Mouse (Mus musculus) forebrain, embryonic 15.5 days (tissue): ENCODE measurements around the gene Olfr1126. TPM values are rescaled to one million over a fixed set of nuclear protein-coding genes. Genes with fewer than 3 reads are reported as not detected.
"Not testable (repeated sequence)": the region's sequence is repeated elsewhere in the genome, so short reads cannot be mapped to it uniquely, and the experiment has no call there.

ENCODE experiments used
- ATAC-seq: fragments of 200-750 bp; cut with Nextera tagmentation; replicated peaks from 2 replicates; pipeline ENCODE4 v1.8.0; 2017; ENCODE audit warnings: mild to moderate bottlenecking, moderate TSS enrichment, moderate library complexity
- H3K27ac ChIP-seq: fragments of 300-500 bp; sonication (generic); replicated peaks from 2 replicates; pipeline ENCODE4 v1.5.1; 2015; ENCODE audit warnings: mild to moderate bottlenecking, inconsistent platforms
- H3K27me3 ChIP-seq: fragments of 300-500 bp; sonication (generic); 2 replicates; pipeline ENCODE4 v1.6.1; 2015; ENCODE audit warnings: inconsistent platforms
- H3K36me3 ChIP-seq: fragments of 300-500 bp; sonication (generic); 2 replicates; pipeline ENCODE4 v1.6.1; 2015; ENCODE audit warnings: mild to moderate bottlenecking, inconsistent platforms
- H3K4me1 ChIP-seq: fragments of 300-500 bp; sonication (generic); 2 replicates; pipeline ENCODE4 v1.6.1; 2015; ENCODE audit warnings: inconsistent platforms
- H3K4me2 ChIP-seq: fragments of 300-500 bp; sonication (generic); replicated peaks from 2 replicates; pipeline ENCODE4 v1.6.1; 2015; ENCODE audit warnings: mild to moderate bottlenecking, inconsistent platforms
- H3K4me3 ChIP-seq: fragments of 300-500 bp; sonication (generic); 2 replicates; pipeline ENCODE4 v1.5.1; 2015; ENCODE audit warnings: mild to moderate bottlenecking, inconsistent platforms
- H3K9ac ChIP-seq: fragments of 300-500 bp; sonication (generic); replicated peaks from 2 replicates; pipeline ENCODE4 v1.6.1; 2015; ENCODE audit warnings: mild to moderate bottlenecking, inconsistent platforms
- H3K9me3 ChIP-seq: fragments of 300-500 bp; sonication (generic); 2 replicates; pipeline ENCODE4 v1.6.1; 2016; ENCODE audit warnings: inconsistent platforms
- WGBS: fragments of 180-500 bp; shearing (Covaris S2); methylation state at CpG from one replicate; pipeline ENCODE4 v1.1.7; 2015; ENCODE audit warnings: mixed read lengths; 5-methylcytosine and 5-hydroxymethylcytosine counted together
- polyA plus RNA-seq: library from polyadenylated mRNA; unstranded; fragments of >200 nt; fragmentation: Nextera tagmentation; extraction: Ambion mirVana; gene quantifications from 2 replicates; pipeline ENCODE4 v1.2.1, GENCODE M21; 2015

Gene Olfr1126
- polyA plus RNA-seq: not detected in 2 replicates

DNA sequence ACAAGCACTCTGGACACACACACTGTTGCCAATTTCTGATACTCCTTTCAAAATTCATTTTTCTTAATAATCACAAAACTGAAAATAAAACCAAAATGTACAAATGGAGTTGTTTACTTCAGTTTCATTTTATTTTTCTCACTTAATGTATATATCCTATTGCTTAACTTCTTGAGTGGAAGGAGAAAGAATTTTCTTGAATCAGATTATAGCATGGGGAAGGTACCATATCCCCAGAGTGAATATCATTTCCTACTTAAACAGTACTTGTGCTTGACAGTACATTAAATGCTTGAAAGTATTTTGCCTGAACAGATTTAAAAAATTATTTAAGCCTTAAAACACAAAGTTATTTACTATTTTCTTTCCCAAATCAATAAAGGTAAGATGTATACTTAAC is at the start of gene Olfr1126:
Gene Olfr1126, plus strand, starts transcription at position 301 of the 400 bp plus-strand sequence.
- H3K27ac ChIP-seq: no peak within 1 kb of the TSS
- no peaks in the 10 kb centered on the region for H3K36me3 ChIP-seq
- no peak within 1 kb of the TSS for H3K9ac ChIP-seq
- H3K27me3 ChIP-seq: no peaks in the 10 kb centered on the region
- no peaks in the 10 kb centered on the region for H3K4me1 ChIP-seq
- no peak within 1 kb of the TSS for H3K4me3 ChIP-seq
- ATAC-seq: no peak
- no peak within 1 kb of the TSS for H3K4me2 ChIP-seq
- H3K9me3 ChIP-seq: no peaks in the 10 kb centered on the region

DNA sequence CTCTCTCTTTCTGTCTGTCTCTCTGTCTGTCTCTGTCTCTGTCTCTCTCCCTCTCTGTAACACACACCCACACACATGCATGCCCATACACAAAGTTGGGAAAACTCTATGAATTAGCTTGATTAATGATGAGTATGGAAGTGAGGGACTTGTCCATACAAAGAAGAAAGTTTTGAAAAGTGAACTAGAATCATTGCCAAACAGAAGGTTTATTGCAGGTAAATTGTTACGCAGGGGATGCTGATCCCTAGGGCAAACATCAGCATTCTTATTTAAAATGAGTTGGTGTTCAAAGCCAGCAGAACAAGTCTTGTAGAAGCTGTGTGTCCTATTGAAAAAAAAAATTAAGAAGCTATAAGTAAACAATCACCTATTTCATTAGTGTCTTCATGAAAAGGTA is 37.4 kb upstream of the Olfr1126 start, which contains the start of gene Olfr1123:
Gene Olfr1123, plus strand, starts transcription at position 301 of the 400 bp plus-strand sequence.
- Histone ChIP-seq H3K4me1 (no peaks in the 10 kb centered on the region), H3K36me3 (no peaks in the 10 kb centered on the region), H3K4me2 (no peak within 1 kb of the TSS), H3K9ac (no peak within 1 kb of the TSS), H3K27ac (no peak within 1 kb of the TSS), H3K4me3 (no peak within 1 kb of the TSS), H3K9me3 (no peaks in the 10 kb centered on the region), H3K27me3 (no peaks in the 10 kb centered on the region)
- ATAC-seq: no peak
- WGBS: 85% methylated on average over 1 of the region's 1 CpGs

DNA sequence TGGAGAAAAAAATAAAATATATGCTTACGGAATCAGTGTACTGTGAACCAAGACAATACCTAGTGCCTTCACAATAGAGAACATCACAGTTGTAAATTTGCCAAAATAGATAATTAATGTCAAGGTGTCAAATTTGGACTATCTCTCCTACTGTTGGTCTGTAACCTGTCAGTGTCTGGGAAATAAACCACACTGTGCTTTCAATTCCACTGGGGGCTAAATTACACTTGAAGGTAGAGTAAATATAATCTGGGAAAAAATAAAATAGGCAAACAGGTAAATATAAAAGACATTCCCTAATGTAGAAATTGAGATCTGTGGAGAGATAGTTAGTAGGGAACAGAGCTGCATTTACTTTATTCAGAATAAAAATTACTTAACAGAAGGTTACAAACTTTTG is 23.8 kb upstream of the Olfr1126 start, which contains the start of gene Olfr1124:
Gene Olfr1124, plus strand, starts transcription at position 301 of the 400 bp plus-strand sequence.
- Histone ChIP-seq H3K9me3 (no peaks in the 10 kb centered on the region), H3K36me3 (no peaks in the 10 kb centered on the region), H3K27me3 (no peaks in the 10 kb centered on the region), H3K4me3 (no peak within 1 kb of the TSS), H3K4me1 (no peaks in the 10 kb centered on the region), H3K27ac (no peak within 1 kb of the TSS), H3K9ac (no peak within 1 kb of the TSS), H3K4me2 (no peak within 1 kb of the TSS)
- 93% methylated on average over 1 of the region's 1 CpGs for WGBS
- no peak for ATAC-seq

DNA sequence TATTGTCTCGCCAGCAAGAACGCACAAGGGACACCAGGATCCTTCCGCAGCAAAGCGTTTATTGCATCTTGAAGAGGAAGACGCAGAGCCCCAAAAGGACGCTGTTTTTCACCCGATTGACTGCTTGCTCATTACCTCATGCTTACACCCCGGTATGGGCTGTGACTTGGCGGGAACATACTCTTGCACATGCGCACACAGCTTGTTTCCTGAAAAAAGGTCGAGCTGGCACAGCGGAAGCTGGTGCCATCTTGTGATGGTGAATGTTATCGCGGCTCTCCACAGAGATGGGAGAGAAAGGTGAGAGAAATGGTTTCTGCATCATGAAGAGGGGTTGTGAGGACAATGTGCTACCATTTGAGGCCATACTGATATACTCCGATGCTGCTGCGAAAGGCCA is 16.0 kb upstream of the Olfr1126 start:
- Histone ChIP-seq H3K4me1 (no peaks in the 10 kb centered on the region), H3K9ac (no peak overlapping the region)
- ATAC-seq: no peak

DNA sequence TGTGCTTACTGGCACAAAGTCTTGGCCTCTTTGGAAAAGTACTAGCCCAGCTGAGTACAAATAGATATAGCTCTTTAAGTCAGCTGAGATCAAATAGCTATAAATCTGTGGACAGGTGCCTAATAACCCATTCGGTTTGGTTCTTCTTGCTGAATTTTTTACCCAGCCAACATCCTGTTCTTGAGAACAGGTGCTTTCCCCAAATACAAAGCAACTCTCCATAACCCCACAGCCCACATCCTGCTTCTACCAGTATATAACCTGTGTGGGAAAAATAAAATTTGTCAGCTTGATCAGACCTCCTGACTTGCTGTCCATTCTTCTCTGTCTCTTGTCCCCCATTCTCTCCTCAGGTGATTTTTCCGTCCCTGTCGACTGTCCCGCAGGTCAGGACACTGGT is 8.0 kb downstream of the Olfr1126 start:
- H3K27me3 ChIP-seq: no peaks in the 10 kb centered on the region
- H3K27ac ChIP-seq: no peak overlapping the region
- no peak overlapping the region for H3K9ac ChIP-seq
- no peaks in the 10 kb centered on the region for H3K36me3 ChIP-seq
- H3K9me3 ChIP-seq: no peaks in the 10 kb centered on the region
- no peak overlapping the region for H3K4me2 ChIP-seq
- no peak overlapping the region for H3K4me3 ChIP-seq
- no peaks in the 10 kb centered on the region for H3K4me1 ChIP-seq
- 92% methylated on average over 4 of the region's 4 CpGs for WGBS
- no peak for ATAC-seq

More for the DNA sequence above, 16.0 kb upstream of the Olfr1126 start:
- WGBS: 92% methylated on average over 16 of the region's 16 CpGs
- Histone ChIP-seq H3K27me3 (no peaks in the 10 kb centered on the region), H3K4me2 (no peak overlapping the region), H3K27ac (no peak overlapping the region), H3K9me3 (no peaks in the 10 kb centered on the region), H3K4me3 (no peak overlapping the region), H3K36me3 (no peaks in the 10 kb centered on the region)

DNA sequence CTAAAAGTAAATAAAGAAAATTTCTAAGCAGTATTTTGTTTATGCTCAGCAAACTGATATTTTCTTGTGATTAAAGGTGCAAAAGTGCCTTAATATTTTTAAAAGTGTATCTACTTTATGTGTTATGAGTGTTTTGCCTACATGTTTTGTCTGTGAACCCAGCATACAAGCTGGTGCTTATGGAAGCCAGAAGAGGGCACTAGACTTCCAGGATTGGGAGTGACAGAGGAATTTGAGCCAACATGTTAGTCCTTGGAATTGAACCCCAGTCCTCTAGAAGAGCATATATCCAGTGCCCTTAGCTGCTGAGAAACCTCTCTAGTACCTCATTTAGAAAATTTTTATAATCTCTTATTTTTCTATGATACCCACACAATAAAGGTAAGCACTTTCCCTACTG is 26.4 kb downstream of the Olfr1126 start:
- H3K27ac ChIP-seq: no peak overlapping the region
- no peak overlapping the region for H3K9ac ChIP-seq
- no peaks in the 10 kb centered on the region for H3K4me1 ChIP-seq
- no peaks in the 10 kb centered on the region for H3K9me3 ChIP-seq
- no peak overlapping the region for H3K4me2 ChIP-seq
- H3K27me3 ChIP-seq: no peaks in the 10 kb centered on the region
- H3K4me3 ChIP-seq: no peak overlapping the region
- no peaks in the 10 kb centered on the region for H3K36me3 ChIP-seq
- no peak for ATAC-seq

DNA sequence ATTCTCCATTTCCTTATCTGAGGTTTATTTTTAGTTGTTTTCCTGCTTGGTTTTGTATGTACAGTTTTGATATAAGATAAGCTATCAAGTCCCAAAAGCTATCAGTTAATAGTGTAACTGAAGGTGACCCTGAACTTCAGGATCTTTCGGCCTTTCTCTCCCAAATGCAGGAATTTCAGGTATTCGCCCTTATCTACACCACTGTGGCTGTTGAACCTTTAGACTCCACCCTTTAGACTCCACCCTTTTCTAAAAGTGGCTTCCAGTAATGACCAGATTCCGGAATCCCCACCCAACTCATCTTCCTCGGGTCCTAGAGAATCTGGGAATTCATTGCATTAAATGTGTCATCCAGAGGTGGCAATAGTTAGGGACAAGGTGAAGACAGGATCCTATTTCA is 27.4 kb downstream of the Olfr1126 start:
- Histone ChIP-seq H3K4me1 (no peaks in the 10 kb centered on the region), H3K9ac (no peak overlapping the region), H3K36me3 (no peaks in the 10 kb centered on the region), H3K4me2 (no peak overlapping the region), H3K4me3 (no peak overlapping the region), H3K27ac (no peak overlapping the region), H3K9me3 (no peaks in the 10 kb centered on the region), H3K27me3 (no peaks in the 10 kb centered on the region)
- no peak for ATAC-seq
- 90% methylated on average over 4 of the region's 4 CpGs for WGBS

DNA sequence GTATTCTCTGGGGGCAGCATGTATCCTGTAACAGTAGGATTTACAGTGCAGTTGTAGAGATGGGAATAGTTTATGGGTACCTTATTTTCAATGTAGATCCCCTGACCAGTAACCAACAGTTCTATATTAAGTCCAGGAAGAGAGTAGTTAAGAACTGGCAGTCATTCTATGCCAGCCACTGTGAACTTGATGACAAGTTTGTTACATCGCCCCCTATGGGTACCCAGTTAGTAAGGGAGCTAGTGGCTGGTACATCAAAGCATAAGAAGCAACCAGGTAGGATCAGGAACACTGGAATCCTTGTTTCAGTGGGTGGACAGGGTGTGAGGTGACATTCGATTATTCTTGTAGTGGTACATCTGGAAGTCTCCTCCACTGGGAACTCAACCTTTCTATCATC is 28.5 kb downstream of the Olfr1126 start:
- ATAC-seq: no peak
- no peaks in the 10 kb centered on the region for H3K27me3 ChIP-seq
- no peak overlapping the region for H3K4me3 ChIP-seq
- H3K4me1 ChIP-seq: no peaks in the 10 kb centered on the region
- no peak overlapping the region for H3K4me2 ChIP-seq
- WGBS: 61% methylated on average over 2 of the region's 2 CpGs
- no peak overlapping the region for H3K9ac ChIP-seq
- H3K27ac ChIP-seq: no peak overlapping the region
- no peaks in the 10 kb centered on the region for H3K36me3 ChIP-seq
- H3K9me3 ChIP-seq: no peaks in the 10 kb centered on the region

DNA sequence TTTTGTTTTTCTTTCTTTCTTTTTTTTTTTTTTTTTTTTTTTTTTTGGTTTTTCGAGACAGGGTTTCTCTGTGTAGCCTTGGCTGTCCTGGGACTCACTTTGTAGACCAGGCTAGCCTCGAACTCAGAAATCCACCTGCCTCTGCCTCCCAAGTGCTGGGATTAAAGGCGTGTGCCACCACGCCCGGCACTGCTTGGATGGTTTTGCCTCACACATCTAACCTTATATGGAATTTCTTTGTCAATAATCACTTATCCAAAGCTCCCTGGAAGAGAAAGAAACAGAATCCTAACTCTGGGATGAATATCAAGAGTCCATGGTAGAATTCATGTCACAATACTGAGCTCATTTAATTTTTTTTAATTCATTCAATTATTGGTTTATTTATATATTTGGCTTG is 43.2 kb downstream of the Olfr1126 start, which contains the start of gene Pramel7:
Gene Pramel7, minus strand, starts transcription at position 101 of the 400 bp plus-strand sequence.
- not testable (repeated sequence) for H3K27ac ChIP-seq, H3K4me1 ChIP-seq, H3K9me3 ChIP-seq, H3K4me2 ChIP-seq, H3K36me3 ChIP-seq, H3K4me3 ChIP-seq, H3K27me3 ChIP-seq, H3K9ac ChIP-seq, ATAC-seq
- WGBS: 84% methylated on average over 4 of the region's 5 CpGs

DNA sequence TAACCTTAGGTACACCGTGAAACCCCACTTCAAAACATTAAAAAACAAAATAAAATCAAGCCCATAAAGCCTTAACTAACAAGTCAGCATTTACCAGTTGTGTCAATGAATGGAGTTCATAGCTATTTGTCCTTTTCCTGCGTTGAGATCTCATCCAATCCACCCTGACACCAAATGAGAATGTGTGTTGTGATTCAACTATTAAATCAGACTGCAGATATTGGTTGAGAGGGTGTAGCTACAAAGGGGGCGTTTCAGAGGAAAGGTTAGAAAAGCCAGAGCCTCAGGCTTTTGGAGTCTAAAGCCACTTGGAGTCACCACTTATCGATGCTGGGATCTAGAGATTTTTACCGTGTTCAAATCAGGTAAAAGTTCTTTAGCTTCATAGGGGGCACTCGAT is 52.5 kb downstream of the Olfr1126 start, which contains the start of gene Pramel6:
Gene Pramel6, plus strand, starts transcription at position 301 of the 400 bp plus-strand sequence.
- Histone ChIP-seq H3K27me3 (no peaks in the 10 kb centered on the region), H3K4me2 (no peak within 1 kb of the TSS), H3K4me3 (no peak within 1 kb of the TSS), H3K27ac (no peak within 1 kb of the TSS), H3K9ac (no peak within 1 kb of the TSS), H3K9me3 (no peaks in the 10 kb centered on the region), H3K4me1 (no peaks in the 10 kb centered on the region), H3K36me3 (no peaks in the 10 kb centered on the region)
- no peak for ATAC-seq
- WGBS: 86% methylated on average over 6 of the region's 6 CpGs

Other genes with a start within 250 kb of the Olfr1126 start
- gene Olfr1113, start 245.0 kb upstream of the Olfr1126 start, polyA plus RNA-seq: not detected in 2 replicates
- not detected in 2 replicates for gene Olfr1115, start 205.9 kb upstream of the Olfr1126 start, polyA plus RNA-seq
- not detected in 2 replicates for gene Olfr1116, start 186.4 kb upstream of the Olfr1126 start, polyA plus RNA-seq
- not detected in 2 replicates for gene Olfr1118, start 146.4 kb upstream of the Olfr1126 start, polyA plus RNA-seq
- gene Olfr1120, start 99.1 kb upstream of the Olfr1126 start, polyA plus RNA-seq: not detected in 2 replicates
- gene Olfr1121, start 84.1 kb upstream of the Olfr1126 start, polyA plus RNA-seq: not detected in 2 replicates
- not detected in 2 replicates for gene Olfr1122, start 68.1 kb upstream of the Olfr1126 start, polyA plus RNA-seq
- gene Olfr1123, start 37.3 kb upstream of the Olfr1126 start, polyA plus RNA-seq: not detected in 2 replicates
- gene Olfr1124, start 23.7 kb upstream of the Olfr1126 start, polyA plus RNA-seq: 0.08 TPM in 1 of 2 replicates, not detected in the other
- gene Pramel7, start 43.1 kb downstream of the Olfr1126 start, polyA plus RNA-seq: not detected in 2 replicates
- not detected in 2 replicates for gene Pramel6, start 52.6 kb downstream of the Olfr1126 start, polyA plus RNA-seq
- gene Olfr153, start 77.8 kb downstream of the Olfr1126 start, polyA plus RNA-seq: not detected in 2 replicates
- gene Olfr1128, start 91.6 kb downstream of the Olfr1126 start, polyA plus RNA-seq: not detected in 2 replicates
- gene Olfr1129, start 119.9 kb downstream of the Olfr1126 start, polyA plus RNA-seq: not detected in 2 replicates
- not detected in 2 replicates for gene Olfr1130, start 152.2 kb downstream of the Olfr1126 start, polyA plus RNA-seq
- gene Olfr1131, start 173.1 kb downstream of the Olfr1126 start, polyA plus RNA-seq: not detected in 2 replicates
- not detected in 2 replicates for gene Olfr1132, start 183.6 kb downstream of the Olfr1126 start, polyA plus RNA-seq
- gene Olfr1133, start 193.4 kb downstream of the Olfr1126 start, polyA plus RNA-seq: not detected in 2 replicates
- not detected in 2 replicates for gene Olfr1134, start 204.5 kb downstream of the Olfr1126 start, polyA plus RNA-seq
- gene Olfr1135, start 219.7 kb downstream of the Olfr1126 start, polyA plus RNA-seq: not detected in 2 replicates
- gene Olfr1136, start 240.0 kb downstream of the Olfr1126 start, polyA plus RNA-seq: not detected in 2 replicates